Mouse (Mus musculus): ENCODE data around the gene Ercc6l. TPM values are rescaled to one million over a fixed set of nuclear protein-coding genes. Genes with fewer than 3 reads are reported as not detected.

The Ercc6l gene
- total RNA-seq (2014; fragmentation: Nextera tagmentation) = 22.2 and 22.5 TPM in 2 replicates
- 26.6 and 31.8 TPM in 2 replicates for total RNA-seq (2017)

- ATAC-seq (replicated peaks; ENCODE audit: poor library complexity, severe bottlenecking) = peak; percentile 93
These were observed at the start of gene Ercc6l for GRCm38 (mm10) chrX:102156618-102157422. Gene Ercc6l, minus strand, starts transcription at chrX:102157091.

- no peak for ATAC-seq (replicated peaks; ENCODE audit: poor library complexity, severe bottlenecking)
These were observed 33.9 kb upstream of the Ercc6l start for GRCm38 (mm10) chrX:102190840-102191239.

GRCm38 (mm10) chrX:102189581-102189980, 32.7 kb upstream of the Ercc6l start:
- no peak for ATAC-seq (replicated peaks; ENCODE audit: poor library complexity, severe bottlenecking)

- ATAC-seq (replicated peaks; ENCODE audit: poor library complexity, severe bottlenecking) = peak; percentile 91
These were observed 32.0 kb upstream of the Ercc6l start, which contains the start of gene Rps4x for GRCm38 (mm10) chrX:102188712-102189497. Gene Rps4x, minus strand, starts transcription at chrX:102189394.

- ATAC-seq (replicated peaks; ENCODE audit: poor library complexity, severe bottlenecking) = peak; percentile 34
These were observed 30.3 kb upstream of the Ercc6l start for GRCm38 (mm10) chrX:102187023-102187699.

- ATAC-seq (replicated peaks; ENCODE audit: poor library complexity, severe bottlenecking) = no peak
These were observed 25.7 kb upstream of the Ercc6l start for GRCm38 (mm10) chrX:102182575-102182974.

- no peak for ATAC-seq (replicated peaks; ENCODE audit: poor library complexity, severe bottlenecking)
These were observed 18.8 kb upstream of the Ercc6l start for GRCm38 (mm10) chrX:102175538-102176287.

GRCm38 (mm10) chrX:102170900-102171299, 14.0 kb upstream of the Ercc6l start:
- no peak for ATAC-seq (replicated peaks; ENCODE audit: poor library complexity, severe bottlenecking)

- ATAC-seq (replicated peaks; ENCODE audit: poor library complexity, severe bottlenecking) = no peak
These were observed 13.2 kb upstream of the Ercc6l start for GRCm38 (mm10) chrX:102170135-102170534.

- ATAC-seq (replicated peaks; ENCODE audit: poor library complexity, severe bottlenecking) = no peak
These were observed 12.8 kb upstream of the Ercc6l start for GRCm38 (mm10) chrX:102169724-102170123.

GRCm38 (mm10) chrX:102166986-102167385, 10.1 kb upstream of the Ercc6l start:
- ATAC-seq (replicated peaks; ENCODE audit: poor library complexity, severe bottlenecking) = no peak

- no peak for ATAC-seq (replicated peaks; ENCODE audit: poor library complexity, severe bottlenecking)
These were observed 9.6 kb upstream of the Ercc6l start for GRCm38 (mm10) chrX:102166521-102166920.

GRCm38 (mm10) chrX:102163529-102163928, 6.6 kb upstream of the Ercc6l start:
- no peak for ATAC-seq (replicated peaks; ENCODE audit: poor library complexity, severe bottlenecking)

GRCm38 (mm10) chrX:102163096-102163495, 6.2 kb upstream of the Ercc6l start:
- peak; percentile 63 for ATAC-seq (replicated peaks; ENCODE audit: poor library complexity, severe bottlenecking)

GRCm38 (mm10) chrX:102160528-102160927, 3.6 kb upstream of the Ercc6l start:
- ATAC-seq (replicated peaks; ENCODE audit: poor library complexity, severe bottlenecking) = no peak

GRCm38 (mm10) chrX:102159778-102160177, 2.9 kb upstream of the Ercc6l start:
- no peak for ATAC-seq (replicated peaks; ENCODE audit: poor library complexity, severe bottlenecking)

GRCm38 (mm10) chrX:102157423-102157791, 516 bp upstream of the Ercc6l start:
- no peak for ATAC-seq (replicated peaks; ENCODE audit: poor library complexity, severe bottlenecking)

- no peak for ATAC-seq (replicated peaks; ENCODE audit: poor library complexity, severe bottlenecking)
These were observed 15.7 kb downstream of the Ercc6l start for GRCm38 (mm10) chrX:102141157-102141556.

GRCm38 (mm10) chrX:102121321-102121720, 35.6 kb downstream of the Ercc6l start:
- no peak for ATAC-seq (replicated peaks; ENCODE audit: poor library complexity, severe bottlenecking)

Data from granulocyte monocyte progenitor cell, adult 5-6 weeks (primary cell).